Mouse (Mus musculus) cerebellum, postnatal 36 days (tissue): Measurements from ENCODE around the gene Cfl2.
A peak's percentile ranks its signal among the peaks of the same experiment; 100 is the strongest.
"Not testable (repeated sequence)": the region's sequence is repeated elsewhere in the genome, so short reads cannot be mapped to it uniquely, and the experiment has no call there.

Source experiments
- DNase-seq, 2 experiments: peaks; one replicate each; pipeline ENCODE4 v3.0.0; 2021 to 2022; ENCODE audit warnings: mixed read lengths in 2 of 2

Cfl2 gene

DNA sequence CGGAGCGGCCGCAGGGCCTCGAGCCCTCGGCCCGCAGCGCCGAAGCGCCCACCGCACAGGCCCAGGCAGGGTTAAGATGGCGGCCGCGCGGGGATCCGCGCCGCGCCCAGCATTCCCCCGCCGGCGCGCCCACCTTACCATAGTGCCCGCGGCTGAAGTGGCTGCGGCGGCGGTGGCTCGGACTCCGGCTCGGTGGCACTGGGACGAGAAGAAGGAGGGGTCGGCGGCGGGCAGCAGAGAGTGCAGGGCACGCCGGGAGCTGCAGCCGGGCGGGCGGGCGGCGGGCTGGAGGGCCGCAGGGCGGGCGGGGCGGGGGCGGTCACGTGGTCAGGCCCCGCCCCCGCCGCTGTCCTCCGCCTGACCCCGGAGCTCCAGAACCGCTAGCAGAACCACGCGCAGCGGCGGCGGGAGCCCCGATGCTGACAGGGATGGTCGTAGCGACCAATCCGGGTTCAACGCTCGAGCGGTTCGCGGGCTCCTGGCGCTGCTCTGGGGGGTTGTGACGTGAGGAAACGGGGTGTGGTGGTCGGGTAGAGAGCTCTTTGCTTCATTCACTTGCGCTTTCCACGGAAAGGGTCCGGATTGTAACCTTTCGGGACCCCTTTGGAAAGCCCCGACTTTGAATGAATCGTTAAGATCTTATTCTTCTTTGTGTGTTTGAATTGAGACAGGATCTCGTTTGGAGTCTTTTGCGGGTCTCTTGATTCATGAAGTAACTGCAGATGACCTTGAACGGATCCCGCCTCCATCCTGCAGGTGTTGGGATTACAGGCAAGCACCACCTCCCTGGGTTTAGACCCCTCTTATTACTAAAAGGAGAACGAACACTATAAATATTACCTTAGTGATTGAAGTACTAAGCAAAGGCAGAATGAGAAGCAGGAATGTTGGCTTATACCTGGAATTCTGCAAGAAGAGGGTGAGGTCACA, at the start of gene Cfl2:
Gene Cfl2, minus strand, starts transcription at position 272 of the 930 bp plus-strand sequence.
- peak; percentile 85 to 89 for DNase-seq

- no peak for DNase-seq
Observed at GRCm38 (mm10) chr12:54910387-54910786, 47.7 kb upstream of the Cfl2 start.

- not testable (repeated sequence) for DNase-seq
Observed at GRCm38 (mm10) chr12:54892559-54892958, 29.9 kb upstream of the Cfl2 start.

DNA sequence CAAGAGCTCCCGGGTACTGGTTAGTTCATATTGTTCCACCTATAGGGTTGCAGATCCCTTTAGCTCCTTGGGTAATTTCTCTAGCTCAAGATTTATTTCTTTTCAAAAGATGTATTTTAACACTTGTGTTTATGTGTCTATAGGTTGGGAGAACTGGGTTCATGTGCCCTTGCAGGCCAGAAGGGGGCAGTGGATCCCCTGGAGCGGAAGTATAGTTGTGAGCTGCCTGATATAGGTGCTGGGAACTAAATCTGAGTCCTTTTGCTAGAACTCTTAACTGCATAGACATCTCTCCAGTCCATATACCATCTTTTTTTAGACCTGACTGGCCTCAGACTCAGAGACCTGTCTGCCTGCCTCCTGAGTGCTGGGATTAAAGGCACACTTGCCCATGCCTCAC, 27.7 kb upstream of the Cfl2 start:
- no peak for DNase-seq

- no peak for DNase-seq
Observed at GRCm38 (mm10) chr12:54887580-54888127, 25.0 kb upstream of the Cfl2 start.

DNA sequence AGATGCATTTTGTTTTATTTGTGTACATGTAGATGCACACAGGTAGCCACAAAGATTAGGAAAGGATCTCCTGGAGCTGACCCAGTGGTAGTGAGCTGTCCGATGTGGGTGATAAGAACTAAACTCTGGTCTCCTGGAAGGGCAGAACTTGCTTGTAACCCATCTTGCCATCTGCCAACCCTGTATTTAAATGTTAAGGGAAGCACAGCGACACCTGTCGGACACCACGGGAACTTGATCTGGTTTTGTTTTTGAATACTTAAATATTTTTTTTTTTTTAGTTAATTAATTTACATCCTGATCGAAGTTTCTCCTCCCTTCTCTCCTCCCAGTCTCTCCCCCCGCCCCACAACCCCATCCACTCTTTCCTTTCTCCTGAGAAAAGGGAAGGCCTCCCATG, 17.0 kb upstream of the Cfl2 start:
- DNase-seq = peak; percentile 65 to 77

DNA sequence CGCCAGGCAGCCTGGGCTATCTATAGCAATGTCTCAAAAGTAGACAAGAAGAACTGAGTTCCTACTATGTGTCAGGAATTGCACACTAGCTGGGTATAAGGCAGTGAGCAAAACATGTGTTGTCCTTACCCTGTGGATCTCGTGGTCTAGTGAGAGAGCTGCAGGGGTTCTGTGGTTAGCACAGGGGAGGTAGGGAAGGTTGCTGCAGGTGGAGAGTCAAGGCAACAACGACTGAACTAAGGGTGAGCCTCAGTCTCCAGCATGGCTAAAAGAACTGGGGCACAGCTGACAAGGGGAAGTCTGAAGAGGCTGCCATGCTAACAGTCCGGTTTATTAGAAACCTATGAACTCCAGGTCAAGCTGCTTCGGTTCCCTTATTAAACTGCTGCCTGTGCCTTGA, 16.5 kb upstream of the Cfl2 start:
- no peak for DNase-seq

DNA sequence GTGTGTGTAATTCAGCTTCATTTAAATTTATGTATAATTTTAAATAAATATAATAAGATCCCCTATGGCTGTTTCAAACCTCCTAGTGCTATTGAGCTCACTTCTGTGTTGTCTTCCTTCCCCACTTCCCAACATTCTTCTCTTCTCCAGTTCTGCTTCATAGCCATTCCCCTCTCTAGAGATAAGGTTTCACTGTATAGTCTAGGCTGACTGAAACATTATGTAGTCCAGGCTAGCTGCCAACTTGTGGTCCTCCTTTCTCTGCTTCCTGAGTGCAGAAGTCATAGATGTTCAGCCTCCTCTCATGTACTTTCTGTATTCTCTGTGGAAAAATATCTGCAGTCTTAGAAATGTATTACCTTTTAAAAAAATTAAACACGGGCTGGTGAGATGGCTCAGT, 15.2 kb upstream of the Cfl2 start:
- no peak for DNase-seq

DNA sequence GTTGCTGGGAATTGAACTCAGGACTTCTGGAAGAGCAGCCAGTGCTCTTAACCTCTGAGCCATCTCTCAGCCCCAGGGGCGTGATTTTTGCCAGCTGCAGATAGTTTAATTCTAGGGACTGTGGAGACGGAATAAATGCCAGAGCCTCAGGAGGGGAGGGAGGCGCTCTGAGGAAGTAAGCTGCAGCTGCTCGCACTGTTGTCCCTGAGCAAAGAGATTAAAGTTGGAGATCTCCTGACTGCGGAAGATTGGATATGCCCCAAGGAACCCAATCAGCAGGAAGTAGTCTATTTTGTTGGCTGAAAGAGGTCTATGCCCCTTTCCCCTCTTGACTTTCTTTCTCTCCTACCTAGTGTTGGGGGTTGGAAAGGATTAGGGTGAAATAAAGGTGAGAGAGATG, 14.2 kb upstream of the Cfl2 start:
- DNase-seq = no peak

- no peak for DNase-seq
Observed at GRCm38 (mm10) chr12:54874711-54875110, 12.0 kb upstream of the Cfl2 start.

DNA sequence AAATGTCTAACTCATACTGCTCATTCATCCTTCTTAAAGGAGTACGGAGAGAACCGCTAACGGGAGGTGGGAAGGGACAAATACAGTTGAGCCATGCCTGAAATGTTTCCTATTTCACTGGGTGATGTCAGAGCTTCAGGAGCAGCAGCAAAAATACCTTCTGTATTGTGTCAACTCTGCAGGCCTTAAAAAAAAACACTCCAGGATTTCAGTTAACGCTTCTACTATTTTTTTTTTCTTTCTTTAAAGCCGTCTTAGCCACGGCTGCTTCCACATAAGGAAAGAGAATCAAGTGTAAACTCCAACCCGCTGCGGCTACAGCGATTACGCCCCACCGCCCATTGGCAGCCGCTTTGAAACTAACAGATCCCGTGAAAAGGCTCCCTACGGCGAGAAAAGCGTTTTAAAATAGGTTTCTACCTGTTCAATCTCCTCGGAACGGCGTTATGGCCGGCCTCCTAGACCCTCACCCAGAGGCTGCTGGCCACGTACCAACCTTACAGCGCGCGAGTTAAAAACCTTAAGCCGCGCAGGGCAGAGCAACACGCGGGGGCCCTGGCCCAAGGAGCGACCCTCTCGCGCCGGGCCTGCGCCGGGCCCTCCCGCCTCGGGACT, 579 bp downstream of the Cfl2 start:
- peak; percentile 60 to 69 for DNase-seq

DNA sequence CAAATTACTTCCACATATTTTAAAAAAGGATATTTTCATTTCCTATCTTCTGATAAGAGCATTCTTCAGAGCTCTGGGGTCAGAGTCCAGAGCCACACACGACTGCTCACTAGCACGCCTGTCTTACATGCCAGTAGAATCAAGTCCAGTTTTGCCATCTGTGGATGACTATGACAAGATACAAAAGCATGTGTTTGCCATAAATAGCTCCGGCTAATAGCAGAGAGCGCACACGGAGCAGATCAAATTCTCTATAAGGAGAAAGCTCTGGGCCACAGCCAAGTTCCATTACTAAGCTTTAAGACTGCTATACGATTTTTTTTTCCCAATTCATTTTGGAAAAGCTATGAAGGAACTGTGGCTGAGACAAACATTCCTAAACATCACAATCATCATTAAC, 3.1 kb downstream of the Cfl2 start:
- DNase-seq = peak; percentile 35 to 63

DNA sequence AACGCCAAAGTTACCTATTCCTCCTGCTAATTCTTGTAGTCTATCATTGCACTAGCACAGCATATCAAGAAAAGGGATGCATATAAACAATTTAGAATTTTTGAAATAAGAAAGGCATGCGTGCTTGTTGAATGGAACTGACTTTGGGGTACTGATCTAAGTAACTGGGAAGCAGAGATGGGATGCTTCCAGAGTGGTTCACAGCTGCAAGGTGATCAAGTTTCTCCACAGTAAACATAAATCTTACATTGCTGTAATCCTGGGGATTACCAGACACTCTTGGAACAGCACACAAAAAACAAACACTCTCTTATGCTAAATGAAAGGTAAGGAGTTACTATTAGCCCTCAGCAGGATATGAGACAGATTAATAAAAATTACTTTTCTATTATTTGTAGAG, 12.1 kb downstream of the Cfl2 start:
- no peak for DNase-seq

DNA sequence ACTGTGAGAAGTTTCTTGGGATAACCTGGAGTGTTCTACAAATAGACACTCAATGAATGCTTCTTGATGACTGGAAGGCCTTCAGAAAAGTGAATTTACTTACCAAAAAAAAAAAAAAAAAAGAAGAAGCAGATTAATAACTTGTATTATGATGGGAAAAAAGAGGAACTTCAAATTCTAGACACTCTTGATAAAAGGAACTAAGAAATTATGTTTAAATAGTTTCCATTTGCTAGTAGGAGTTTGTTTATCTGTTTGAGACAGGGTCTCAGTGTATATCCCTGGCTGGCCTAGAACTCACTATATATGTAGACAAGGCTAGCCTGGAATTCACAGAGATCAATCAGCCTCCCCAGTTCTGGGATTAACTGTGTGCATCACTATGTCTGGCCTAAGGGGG, 18.3 kb downstream of the Cfl2 start:
- DNase-seq = no peak

DNA sequence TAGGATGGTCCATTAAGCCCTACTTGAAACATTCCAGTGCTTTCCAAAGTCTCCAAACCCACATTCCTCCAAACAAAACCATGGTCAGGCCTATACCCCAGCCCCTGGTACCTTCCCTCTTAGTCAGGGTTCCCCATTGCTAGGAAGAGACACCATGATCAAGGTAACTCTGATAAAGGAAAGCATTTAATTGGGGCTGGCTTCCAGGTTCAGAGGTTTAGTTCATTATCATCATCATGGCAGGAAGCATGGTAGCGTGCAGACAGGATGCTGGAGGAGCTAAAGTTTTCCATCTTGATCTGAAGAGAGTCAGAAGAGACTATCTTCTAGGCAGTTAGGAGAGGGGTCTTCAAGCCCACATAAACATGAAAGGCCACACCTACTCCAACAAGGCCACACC, 21.1 kb downstream of the Cfl2 start:
- DNase-seq = no peak

DNA sequence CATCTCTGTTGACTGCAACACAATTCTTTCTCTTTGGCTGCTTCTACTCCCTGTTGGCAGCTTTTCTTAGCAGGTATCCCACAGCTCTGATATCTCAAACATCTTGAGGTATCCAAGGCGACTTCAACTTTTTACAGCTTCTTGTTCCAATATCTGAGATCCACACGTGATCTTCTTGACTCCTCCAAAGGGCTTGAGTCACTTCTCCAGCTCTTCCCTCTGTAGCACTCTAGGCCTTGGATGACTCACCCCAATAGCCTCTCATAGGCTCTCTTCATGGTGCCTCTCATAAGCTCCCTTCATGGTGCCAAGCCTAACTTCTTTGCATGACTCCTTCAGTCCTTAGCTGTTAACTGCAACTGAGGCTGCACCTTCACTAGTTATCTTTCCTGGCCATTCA, 22.9 kb downstream of the Cfl2 start:
- no peak for DNase-seq

DNA sequence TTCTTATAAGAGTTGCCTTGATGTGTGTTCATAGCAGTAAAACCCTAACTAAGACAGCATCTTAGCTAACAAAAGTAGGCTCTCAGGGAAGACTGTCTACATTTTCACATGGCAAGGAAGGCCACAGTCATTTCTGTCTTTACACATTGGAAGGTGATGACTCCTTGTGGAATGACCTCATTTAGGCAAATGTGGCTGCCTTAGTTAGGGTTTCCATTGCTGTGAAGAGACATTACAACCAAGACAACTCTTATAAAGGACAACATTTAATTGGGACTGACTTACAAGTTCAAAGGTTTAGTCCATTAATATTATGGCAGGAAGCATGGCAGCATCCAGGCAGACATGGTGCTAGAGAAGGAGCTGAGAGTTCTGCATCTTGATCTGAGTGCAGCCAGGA, 23.7 kb downstream of the Cfl2 start:
- DNase-seq = no peak

- no peak for DNase-seq
Observed at GRCm38 (mm10) chr12:54835608-54836570, 26.8 kb downstream of the Cfl2 start.

GRCm38 (mm10) chr12:54834925-54835447, 27.7 kb downstream of the Cfl2 start:
- DNase-seq = peak; percentile 16 to 24

GRCm38 (mm10) chr12:54833856-54834399, 28.7 kb downstream of the Cfl2 start:
- DNase-seq = no peak

DNA sequence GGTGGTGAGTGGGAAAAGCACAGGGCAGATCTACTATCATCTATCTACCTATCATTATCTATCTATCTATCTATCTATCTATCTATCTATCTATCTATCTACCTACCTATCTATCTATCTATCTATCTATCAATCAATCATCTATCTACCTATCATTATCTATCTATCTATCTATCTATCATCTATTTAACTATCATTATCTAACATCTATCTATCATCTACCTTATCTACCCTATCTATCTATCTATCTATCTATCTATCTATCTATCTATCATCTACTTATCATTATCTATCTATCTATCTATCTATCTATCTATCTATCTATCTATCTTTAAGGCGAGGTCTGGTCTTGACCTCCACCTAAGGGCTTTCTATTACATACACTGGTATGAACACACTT, 30.8 kb downstream of the Cfl2 start:
- not testable (repeated sequence) for DNase-seq

GRCm38 (mm10) chr12:54830574-54830973, 32.1 kb downstream of the Cfl2 start:
- DNase-seq = peak; percentile 82 to 87
